ENCODE assay signal across 10 mouse cellular contexts in the genomic region with DNA sequence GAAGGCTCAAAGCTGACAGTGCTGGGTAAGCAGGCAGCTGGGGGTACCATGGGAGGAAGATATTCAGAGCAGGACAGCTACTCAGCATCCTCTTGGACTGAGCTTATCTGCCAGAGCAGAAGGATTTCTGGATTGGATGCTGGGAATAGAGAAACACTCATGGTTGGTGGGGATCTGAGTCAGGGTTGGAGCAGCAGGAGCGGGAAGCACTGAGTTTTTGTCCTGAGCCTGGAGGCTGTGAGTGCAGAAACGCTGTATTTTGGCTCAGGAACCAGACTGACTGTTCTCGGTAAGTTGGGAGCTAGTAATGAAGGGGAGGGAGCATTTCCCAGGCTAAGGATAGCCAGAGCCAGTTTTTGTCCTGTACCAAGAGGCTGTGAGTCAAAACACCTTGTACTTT. TPM values are rescaled to one million over a fixed set of nuclear protein-coding genes. Genes with fewer than 3 reads are reported as not detected.
DNase-seq lines count a peak whose midpoint lies in the region; ATAC-seq and TF ChIP-seq lines count a peak whose summit lies in the region.
"Had no signal": no experiment of that assay in that cellular context is flagged by ENCODE, and none has a peak within 500 bp of the region (broad histone marks: within the 10 kb centered on the region; RNA-seq: fewer than 3 reads in every experiment).

No protein-coding gene starts in this region.

- intact Hi-C loops in heart, postnatal 14 days (cut with DNase I): no loop called here

- TF ChIP-seq CTCF in spleen, adult 2 months (IDR thresholded peaks at IDR 0.05; ENCODE audit: extremely low read depth, insufficient read depth, insufficient read length, insufficient replicate concordance): no peak

- H3K4me2 ChIP-seq in stomach, embryonic 16.5 days (ENCODE audit: low read depth, low read length): peak overlapping the region; percentile 41

- peak overlapping the region; percentile 55 for H3K4me3 ChIP-seq in heart, embryonic 10.5 days
- H3K4me3 ChIP-seq in spleen, adult 2 months (ENCODE audit: extremely low read depth, insufficient read depth, insufficient read length): peak overlapping the region; percentile 59
- peak overlapping the region; percentile 38 for H3K4me3 ChIP-seq in limb, embryonic 10.5 days
- peak overlapping the region; percentile 22 for H3K4me3 ChIP-seq in stomach, embryonic 16.5 days (replicated peaks; ENCODE audit: low read length)

- no peak overlapping the region for H3K27ac ChIP-seq in heart, embryonic 10.5 days
- H3K27ac ChIP-seq in spleen, adult 2 months (ENCODE audit: insufficient read depth, low read length): peak overlapping the region; percentile 96
- no peak overlapping the region for H3K27ac ChIP-seq in limb, embryonic 10.5 days
- no peak overlapping the region for H3K27ac ChIP-seq in stomach, embryonic 16.5 days (ENCODE audit: low read length)

- H3K27me3 ChIP-seq in heart, embryonic 10.5 days (ENCODE audit: insufficient read depth, poor library complexity, severe bottlenecking): peaks cover 23% of the 10 kb centered on the region; the same call in 1 of the 2 replicates
- no peaks in the 10 kb centered on the region for H3K27me3 ChIP-seq in spleen, adult 2 months (ENCODE audit: control insufficient read depth, insufficient read depth, low read length)
- peaks cover 31% of the 10 kb centered on the region for H3K27me3 ChIP-seq in limb, embryonic 10.5 days (ENCODE audit: low read depth, poor library complexity, severe bottlenecking)
- H3K27me3 ChIP-seq in stomach, embryonic 16.5 days (ENCODE audit: control insufficient read depth, insufficient read depth, low read length): no peaks in the 10 kb centered on the region

- H3K9ac ChIP-seq in stomach, embryonic 16.5 days (ENCODE audit: low read length): peak overlapping the region; percentile 30; the same call in 1 of the 2 replicates

- no peak for ATAC-seq in stomach, embryonic 16.5 days (ENCODE audit: insufficient read depth, low FRiP score)

- peaks cover 7% of the 10 kb centered on the region; the same call in 1 of the 2 replicates for H3K4me1 ChIP-seq in heart, embryonic 10.5 days
- no peaks in the 10 kb centered on the region for H3K4me1 ChIP-seq in spleen, adult 2 months (ENCODE audit: control insufficient read depth, insufficient read depth, insufficient read length)
- peaks cover 7% of the 10 kb centered on the region; the same call in 1 of the 2 replicates for H3K4me1 ChIP-seq in limb, embryonic 10.5 days
- no peaks in the 10 kb centered on the region for H3K4me1 ChIP-seq in stomach, embryonic 16.5 days (ENCODE audit: control insufficient read depth, insufficient read depth, low read length)

- TF ChIP-seq POLR2A in spleen, adult 2 months (IDR thresholded peaks at IDR 0.05; ENCODE audit: low read depth, low read length): no peak

- WGBS in heart, embryonic 10.5 days: 14% methylated on average over 3 of the region's 3 CpGs
- 80% methylated on average over 3 of the region's 3 CpGs for WGBS in spleen, adult 2 months
- WGBS in limb, embryonic 10.5 days: 15% methylated on average over 3 of the region's 3 CpGs
- 15% methylated on average over 3 of the region's 3 CpGs for WGBS in stomach, embryonic 16.5 days

- H3K9me3 ChIP-seq in heart, embryonic 10.5 days: no peaks in the 10 kb centered on the region
- no peaks in the 10 kb centered on the region for H3K9me3 ChIP-seq in limb, embryonic 10.5 days (replicated peaks)
- no peaks in the 10 kb centered on the region for H3K9me3 ChIP-seq in stomach, embryonic 16.5 days (replicated peaks; ENCODE audit: control insufficient read depth, low read length)

- no peaks in the 10 kb centered on the region for H3K36me3 ChIP-seq in heart, embryonic 10.5 days
- H3K36me3 ChIP-seq in spleen, adult 2 months (ENCODE audit: control insufficient read depth, insufficient read depth, low read length): peaks cover 1% of the 10 kb centered on the region; the same call in 1 of the 2 replicates
- H3K36me3 ChIP-seq in limb, embryonic 10.5 days: no peaks in the 10 kb centered on the region
- H3K36me3 ChIP-seq in stomach, embryonic 16.5 days (ENCODE audit: control insufficient read depth, insufficient read depth, low read length): no peaks in the 10 kb centered on the region

- no peak for DNase-seq in heart, embryonic 10.5 days (ENCODE audit: low spot score)
- no peak for DNase-seq in heart, postnatal 14 days
- no peak for DNase-seq in spleen, adult 2 months (ENCODE audit: low read depth in 1 of 2, low spot score in 2 of 2)
- no peak for DNase-seq in spleen, adult 12 weeks (ENCODE audit: low spot score)
- DNase-seq in limb, embryonic 10.5 days (ENCODE audit: low spot score): no peak
- no peak for DNase-seq in urinary bladder, postnatal 14 days (ENCODE audit: low spot score)
- DNase-seq in right cerebral cortex, adult 2 months (ENCODE audit: low spot score in 2 of 2): no peak
- DNase-seq: adrenal gland, adult 2 months had no signal

RNA-seq across cellular contexts. Expression of a gene that starts 21.4 kb away (rescaled TPM):
- not detected in 2 replicates for polyA plus RNA-seq in heart, embryonic 10.5 days (2016; fragmentation: Nextera tagmentation; extraction: Ambion mirVana)
- not detected for total RNA-seq in heart, postnatal 14 days (2021)
- 9,234 and 9,806 TPM in 2 replicates for polyA plus RNA-seq in spleen, adult 2 months (2012; rRNA removed)
- not detected in 2 replicates for polyA plus RNA-seq in limb, embryonic 10.5 days (2016; fragmentation: Nextera tagmentation; extraction: Ambion mirVana)
- polyA plus RNA-seq in stomach, embryonic 16.5 days (2015; fragmentation: Nextera tagmentation; extraction: Ambion mirVana): 197 and 293 TPM in 2 replicates
- total RNA-seq: layer of hippocampus, postnatal 14 days had no signal

Comparison
In these comparisons a context has a peak if more than half of its experiments do, and no peak if none do; other contexts are left out.
1. RNA of a gene that starts 21.4 kb away (polyA plus RNA-seq): 9,234 to 9,806 TPM in spleen, adult 2 months and 197 to 293 TPM in stomach, embryonic 16.5 days; not detected in heart, embryonic 10.5 days and not detected in limb, embryonic 10.5 days; every median in the first group is over 100 times any median in the second.
2. Peak in every context shown above with its lines, with median percentiles within 50 percentile points of each other: H3K4me3 ChIP-seq.